Mouse (Mus musculus) heart, adult 2 months (tissue): Measurements from ENCODE around the gene Gm20532.

Experiments
- CTCF ChIP-seq: fragments of 200-600 bp; IDR thresholded peaks from 2 replicates; pipeline ENCODE4 v1.8.1; 2022; ENCODE audit warnings: antibody characterized with exemption, mild to moderate bottlenecking, moderate library complexity
- POLR2A ChIP-seq: fragments of 200-500 bp; IDR thresholded peaks from 2 replicates; pipeline ENCODE4 v1.6.1; 2011; ENCODE audit warnings: mild to moderate bottlenecking, low read depth, low read length, control low read depth; ENCODE audit not compliant: insufficient read depth

DNA sequence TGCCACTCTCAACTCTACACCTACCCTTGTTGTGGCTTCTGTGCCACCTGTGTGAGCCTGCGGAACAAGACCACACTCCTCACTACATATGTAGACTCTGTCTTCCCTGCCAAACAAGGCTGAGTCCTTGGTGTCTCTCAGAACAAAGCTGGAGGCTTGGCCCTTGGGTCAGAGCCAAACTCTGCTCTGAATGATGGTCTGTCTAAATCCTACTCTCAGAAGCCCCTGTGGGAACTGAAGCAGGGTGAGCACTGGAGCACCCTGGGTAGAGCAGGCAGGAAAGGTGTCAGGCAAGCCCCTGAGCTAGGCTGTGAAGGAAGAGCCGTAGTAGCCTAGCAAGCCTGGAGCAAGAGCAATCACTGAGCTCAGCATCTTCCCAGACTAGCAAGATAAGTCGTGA is 36.2 kb upstream of the Gm20532 start:
- TF ChIP-seq CTCF, result no peak
- no peak for TF ChIP-seq POLR2A
